10 mouse cellular contexts compared by ENCODE assay signal in the genomic region with DNA sequence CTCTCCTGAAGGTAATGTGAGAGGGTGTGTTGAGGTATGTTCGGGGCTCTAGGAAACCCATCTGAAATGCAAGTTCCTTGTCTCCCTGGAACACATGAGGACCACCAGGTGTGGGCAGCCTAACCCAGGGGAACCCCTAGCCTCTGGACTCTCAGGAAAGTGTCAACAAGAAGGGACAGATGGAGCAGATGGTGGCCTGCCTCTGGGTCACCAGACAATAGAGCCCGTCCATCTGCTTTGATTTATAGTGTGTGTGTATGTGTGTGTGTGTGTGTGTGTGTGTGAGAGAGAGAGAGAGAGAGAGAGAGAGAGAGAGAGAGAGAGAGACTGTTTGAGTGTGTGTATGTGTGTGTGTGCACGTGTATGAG. TPM values are rescaled to one million over a fixed set of nuclear protein-coding genes. Genes with fewer than 3 reads are reported as not detected.
DNase-seq lines count a peak whose midpoint lies in the region; ATAC-seq and TF ChIP-seq lines count a peak whose summit lies in the region.
"Had no signal": no experiment of that assay in that cellular context is flagged by ENCODE, and none has a peak within 500 bp of the region (broad histone marks: within the 10 kb centered on the region; RNA-seq: fewer than 3 reads in every experiment).

No protein-coding gene starts in this region.

- H3K36me3 ChIP-seq in heart, embryonic 11.5 days (ENCODE audit: control insufficient read depth, insufficient read depth, low read length): no peaks in the 10 kb centered on the region
- H3K36me3 ChIP-seq in lung, embryonic 16.5 days (ENCODE audit: control insufficient read depth, insufficient read depth, low read length): no peaks in the 10 kb centered on the region
- H3K36me3 ChIP-seq in forebrain, postnatal 0 days (ENCODE audit: insufficient read depth): no peaks in the 10 kb centered on the region

- no peaks in the 10 kb centered on the region for H3K9me3 ChIP-seq in heart, embryonic 11.5 days (replicated peaks; ENCODE audit: control insufficient read depth, low read length)
- H3K9me3 ChIP-seq in lung, embryonic 16.5 days (ENCODE audit: control insufficient read depth, low read length): no peaks in the 10 kb centered on the region
- H3K9me3 ChIP-seq in forebrain, postnatal 0 days (ENCODE audit: low read length): no peaks in the 10 kb centered on the region

- 83% methylated on average over 3 of the region's 3 CpGs for WGBS in heart, embryonic 11.5 days (ENCODE audit: insufficient replicate concordance)
- WGBS in lung, embryonic 16.5 days: 73% methylated on average over 3 of the region's 3 CpGs
- 80% methylated on average over 3 of the region's 3 CpGs for WGBS in forebrain, postnatal 0 days

- H3K9ac ChIP-seq in heart, embryonic 11.5 days (ENCODE audit: low read depth, low read length): no peak overlapping the region
- H3K9ac ChIP-seq in lung, embryonic 16.5 days (ENCODE audit: low read length): no peak overlapping the region
- H3K9ac ChIP-seq in forebrain, postnatal 0 days: no peak overlapping the region

- H3K27me3 ChIP-seq in heart, embryonic 11.5 days (ENCODE audit: control insufficient read depth, insufficient read depth, low read length): no peaks in the 10 kb centered on the region
- H3K27me3 ChIP-seq in lung, embryonic 16.5 days (ENCODE audit: control insufficient read depth, insufficient read depth, low read depth, low read length): no peaks in the 10 kb centered on the region
- no peaks in the 10 kb centered on the region for H3K27me3 ChIP-seq in forebrain, postnatal 0 days (ENCODE audit: insufficient read depth, low read length)

- DNase-seq in heart, postnatal 4 days: no peak
- no peak for DNase-seq in lung, postnatal 10 days
- DNase-seq in forebrain, postnatal 0 days: no peak
- DNase-seq in retina, postnatal 1 day: peak; percentile 76
- no peak for DNase-seq in left cerebral cortex, adult 11 months (ENCODE audit: low spot score)
- no peak for DNase-seq in urinary bladder, postnatal 36 days (ENCODE audit: low spot score in 2 of 2)
- DNase-seq: cerebellum, adult 9-10 months had no signal

- H3K4me1 ChIP-seq in heart, embryonic 11.5 days (ENCODE audit: control insufficient read depth, insufficient read depth, low read length): peaks cover 32% of the 10 kb centered on the region
- peaks cover 29% of the 10 kb centered on the region for H3K4me1 ChIP-seq in lung, embryonic 16.5 days (replicated peaks; ENCODE audit: control insufficient read depth, insufficient read depth, low read length)
- H3K4me1 ChIP-seq in forebrain, postnatal 0 days (ENCODE audit: insufficient read depth): no peaks in the 10 kb centered on the region

- no peak for TF ChIP-seq CTCF in forebrain, postnatal 0 days (IDR thresholded peaks at IDR 0.05; ENCODE audit: low read depth)

- H3K4me2 ChIP-seq in heart, embryonic 11.5 days: no peak overlapping the region
- H3K4me2 ChIP-seq in lung, embryonic 16.5 days (ENCODE audit: low read depth, low read length): no peak overlapping the region
- no peak overlapping the region for H3K4me2 ChIP-seq in forebrain, postnatal 0 days (ENCODE audit: low read depth)

- H3K4me3 ChIP-seq in heart, embryonic 11.5 days (ENCODE audit: low read depth, low read length): no peak overlapping the region
- H3K4me3 ChIP-seq in lung, embryonic 16.5 days (ENCODE audit: low read length): no peak overlapping the region
- no peak overlapping the region for H3K4me3 ChIP-seq in forebrain, postnatal 0 days (ENCODE audit: low read depth, low read length)

- no peak for ATAC-seq in heart, embryonic 11.5 days (replicated peaks; ENCODE audit: insufficient number of reproducible peaks, low FRiP score, low TSS enrichment)
- ATAC-seq in lung, embryonic 16.5 days (ENCODE audit: low read depth): no peak
- ATAC-seq in forebrain, postnatal 0 days: no peak
- ATAC-seq: CD4-positive, CD25-positive, alpha-beta regulatory T cell, adult 4 months had no signal

- peak overlapping the region; percentile 74 for H3K27ac ChIP-seq in heart, embryonic 11.5 days (ENCODE audit: low read depth, low read length)
- peak overlapping the region; percentile 93 for H3K27ac ChIP-seq in lung, embryonic 16.5 days (ENCODE audit: low read length)
- 0 out of 2 replicates have a peak overlapping the region, but pooled peaks have one; percentile 29 for H3K27ac ChIP-seq in forebrain, postnatal 0 days (ENCODE audit: low read depth, low read length)

RNA-seq across cellular contexts. Expression of a gene that starts 58.0 kb away (rescaled TPM):
- polyA plus RNA-seq in heart, embryonic 11.5 days (2014; fragmentation: Nextera tagmentation; extraction: Ambion mirVana): 237 and 242 TPM in 2 replicates
- total RNA-seq in heart, postnatal 4 days (2021): 100 to 1,000 TPM; 104 to 120 TPM
- polyA plus RNA-seq in lung, embryonic 16.5 days (2015; fragmentation: Nextera tagmentation; extraction: Ambion mirVana): 188 and 206 TPM in 2 replicates
- 181 and 195 TPM in 2 replicates for total RNA-seq in forebrain, postnatal 0 days (2014; rRNA removed)
- 228 and 256 TPM in 2 replicates for polyA plus RNA-seq in forebrain, postnatal 0 days (2015; fragmentation: Nextera tagmentation; extraction: Ambion mirVana)

Comparison
In these comparisons a context has a peak if more than half of its experiments do, and no peak if none do; other contexts are left out.
1. H3K27ac ChIP-seq: peak in every context shown above with its lines; median percentile 93 in lung, embryonic 16.5 days; 74 in heart, embryonic 11.5 days; 29 in forebrain, postnatal 0 days.